Mouse (Mus musculus) 3134 (cell line): ENCODE data around the gene Aox3.

ENCODE experiments used
- DNase-seq: peaks from one replicate; pipeline ENCODE4 v3.0.0-alpha.2; 2011; ENCODE audit warnings: low spot score; ENCODE audit not compliant: insufficient read length; ENCODE audit errors: extremely low read depth

Gene Aox3

GRCm38 (mm10) chr1:58102494-58102893 lies 10.4 kb upstream of the Aox3 start:
- DNase-seq, result no peak

- no peak for DNase-seq
Measured at GRCm38 (mm10) chr1:58105685-58106084, 7.2 kb upstream of the Aox3 start.

- no peak for DNase-seq
Measured at GRCm38 (mm10) chr1:58107066-58107465, 5.9 kb upstream of the Aox3 start.

DNA sequence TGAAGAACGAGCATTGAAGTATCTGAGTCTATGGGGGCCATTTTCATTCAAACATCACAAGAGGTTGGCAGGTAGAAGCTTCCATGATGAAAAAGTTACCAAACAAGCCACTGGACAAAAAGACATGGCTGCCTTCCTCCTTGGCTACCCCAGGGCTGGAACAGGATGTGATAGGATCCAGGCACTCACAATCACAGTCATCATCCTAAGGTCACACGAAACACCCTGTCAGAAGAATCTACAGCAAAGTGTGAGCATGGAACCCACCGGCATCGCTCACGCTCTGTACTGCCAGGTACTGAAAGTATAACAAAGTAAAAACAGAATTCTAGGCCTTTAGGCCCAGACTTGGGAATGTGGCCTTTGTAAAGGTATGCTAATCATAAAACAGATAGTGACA lies 2.7 kb upstream of the Aox3 start:
- no peak for DNase-seq

- peak; percentile 7 for DNase-seq
Measured at GRCm38 (mm10) chr1:58111315-58111714, 1.6 kb upstream of the Aox3 start.

- DNase-seq, result no peak
Measured at GRCm38 (mm10) chr1:58113441-58113840, 511 bp downstream of the Aox3 start.

- no peak for DNase-seq
Measured at GRCm38 (mm10) chr1:58114021-58114560, 1.2 kb downstream of the Aox3 start.

DNA sequence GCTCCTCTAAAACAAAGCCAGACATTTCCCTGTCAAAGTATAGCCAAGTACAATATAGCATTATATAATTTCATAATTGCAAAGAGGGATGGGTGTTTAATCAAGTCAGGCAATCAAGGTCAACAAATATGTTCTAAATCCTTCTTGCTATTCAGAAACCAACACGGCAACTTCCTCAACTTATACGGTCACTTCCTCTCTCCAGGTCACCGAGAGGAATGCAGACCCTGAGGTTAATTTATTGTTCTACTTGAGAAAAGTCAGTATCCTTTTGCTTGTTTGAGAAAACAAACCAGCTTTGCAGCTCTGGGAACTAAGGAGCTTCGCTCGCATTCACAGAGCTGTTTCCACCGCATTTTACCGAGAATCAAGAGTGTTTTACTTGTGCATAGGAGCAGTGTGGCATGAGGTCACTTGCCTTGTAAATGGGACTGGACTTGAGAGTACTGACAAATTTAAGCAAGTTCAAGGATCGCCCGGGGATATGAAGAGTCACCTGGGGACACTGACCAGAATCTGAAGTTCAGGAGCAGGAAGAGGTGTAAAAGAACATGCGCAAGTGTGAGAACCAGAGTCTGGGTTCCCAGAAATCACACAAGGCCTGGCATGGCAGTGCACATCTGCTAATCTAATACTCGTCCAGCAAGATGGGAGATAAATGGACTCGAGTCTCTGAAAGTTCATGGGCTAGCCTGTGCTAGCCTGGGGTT lies 1.9 kb downstream of the Aox3 start:
- no peak for DNase-seq

GRCm38 (mm10) chr1:58118231-58118630 lies 5.3 kb downstream of the Aox3 start:
- DNase-seq, result no peak

GRCm38 (mm10) chr1:58124901-58125300 lies 12.0 kb downstream of the Aox3 start:
- DNase-seq, result no peak

DNA sequence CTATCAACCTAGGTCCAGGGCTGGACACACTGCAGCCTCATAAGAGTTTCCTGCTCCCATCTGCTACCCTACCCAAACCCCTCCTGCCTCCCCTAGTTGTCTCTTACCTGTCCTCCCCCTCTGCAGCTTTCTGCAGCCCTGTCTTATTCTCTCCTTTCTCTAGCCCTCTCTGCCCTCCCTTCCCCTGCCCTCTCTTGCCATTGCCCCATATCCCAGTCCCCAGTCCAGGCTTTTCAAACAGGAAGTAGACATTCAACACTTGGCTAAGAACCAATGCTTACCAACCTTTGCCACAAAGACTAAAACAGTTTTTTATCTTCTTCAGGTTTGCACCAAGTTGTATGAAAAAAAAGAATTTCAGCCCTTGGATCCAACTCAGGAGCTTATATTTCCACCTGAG lies 25.0 kb downstream of the Aox3 start:
- DNase-seq, result no peak

- no peak for DNase-seq
Measured at GRCm38 (mm10) chr1:58138986-58139385, 26.1 kb downstream of the Aox3 start.

DNA sequence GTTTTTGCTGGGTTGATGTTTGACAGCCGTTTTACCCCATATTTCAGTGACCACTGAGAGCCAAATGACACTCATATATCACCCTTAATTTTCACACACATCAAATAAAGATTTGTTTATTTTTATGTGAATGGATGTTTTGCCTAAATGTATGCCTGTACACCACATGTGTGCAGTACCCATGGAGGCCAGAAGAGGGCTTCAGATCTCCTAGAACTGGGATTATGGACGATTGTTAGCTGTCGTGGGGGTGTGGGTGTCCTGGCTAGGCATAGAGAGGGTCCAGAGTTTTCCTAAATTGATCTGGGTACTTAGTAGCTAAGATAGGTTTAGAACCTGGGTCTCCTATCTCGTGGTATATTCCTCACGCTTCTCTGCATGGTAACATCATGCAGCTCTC lies 27.7 kb downstream of the Aox3 start:
- no peak for DNase-seq

GRCm38 (mm10) chr1:58144384-58145069 lies 31.6 kb downstream of the Aox3 start:
- DNase-seq, result no peak

GRCm38 (mm10) chr1:58146026-58146425 lies 33.1 kb downstream of the Aox3 start:
- DNase-seq, result no peak

GRCm38 (mm10) chr1:58147776-58148175 lies 34.8 kb downstream of the Aox3 start:
- no peak for DNase-seq

- DNase-seq, result no peak
Measured at GRCm38 (mm10) chr1:58152247-58152646, 39.3 kb downstream of the Aox3 start.

GRCm38 (mm10) chr1:58156747-58157146 lies 43.8 kb downstream of the Aox3 start:
- DNase-seq, result no peak

GRCm38 (mm10) chr1:58169893-58170292 lies 57.0 kb downstream of the Aox3 start:
- no peak for DNase-seq

DNA sequence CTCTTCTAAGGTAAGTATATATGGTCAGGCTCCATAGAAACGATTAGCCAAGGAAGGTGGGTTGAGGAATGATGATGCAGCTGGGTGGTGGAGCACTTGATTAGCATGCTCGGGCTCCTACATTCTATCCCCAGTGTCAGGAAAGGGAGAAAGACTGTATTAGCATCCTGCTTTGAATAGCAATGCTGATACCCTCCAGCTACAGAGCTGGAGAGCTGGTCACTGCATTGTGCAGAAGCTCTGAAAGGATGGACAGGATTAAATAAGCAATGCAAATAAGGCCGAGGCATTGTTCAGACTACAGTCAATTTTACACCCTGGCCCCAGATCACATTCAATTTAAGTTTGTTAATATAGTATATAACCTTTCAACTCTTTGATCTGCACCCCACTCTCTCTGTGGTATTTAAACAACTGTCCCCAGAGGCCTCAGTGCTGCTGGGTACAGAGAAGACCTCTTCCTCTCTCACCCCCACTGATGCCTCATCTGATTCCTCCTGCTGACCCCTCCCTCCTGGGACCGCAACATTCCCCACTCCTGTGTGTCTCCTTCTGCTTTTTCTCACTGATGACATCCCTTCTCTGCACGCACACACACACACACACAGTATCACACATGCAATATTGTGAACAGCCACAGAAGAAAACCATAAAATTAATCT lies 75.7 kb downstream of the Aox3 start:
- DNase-seq, result no peak

DNA sequence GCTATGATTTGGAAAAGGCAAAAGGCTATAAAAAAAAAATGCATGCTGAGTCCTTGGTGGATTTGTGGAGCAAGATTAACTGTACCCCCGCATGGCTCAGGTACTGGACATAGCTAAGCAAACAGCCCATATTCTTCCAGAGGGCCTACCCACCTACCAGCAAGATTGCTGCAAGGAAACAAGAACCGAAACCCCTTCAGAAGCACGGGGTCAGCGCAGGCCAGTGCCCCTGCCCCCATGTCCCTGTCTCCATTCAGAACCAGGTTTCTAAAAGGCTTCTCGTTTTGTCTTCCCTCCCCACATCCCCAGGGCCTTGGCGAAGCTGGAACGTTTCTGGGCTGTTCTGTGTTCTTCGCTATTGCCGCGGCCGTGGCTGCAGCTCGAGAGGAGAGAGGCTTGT lies 81.4 kb downstream of the Aox3 start:
- no peak for DNase-seq

DNA sequence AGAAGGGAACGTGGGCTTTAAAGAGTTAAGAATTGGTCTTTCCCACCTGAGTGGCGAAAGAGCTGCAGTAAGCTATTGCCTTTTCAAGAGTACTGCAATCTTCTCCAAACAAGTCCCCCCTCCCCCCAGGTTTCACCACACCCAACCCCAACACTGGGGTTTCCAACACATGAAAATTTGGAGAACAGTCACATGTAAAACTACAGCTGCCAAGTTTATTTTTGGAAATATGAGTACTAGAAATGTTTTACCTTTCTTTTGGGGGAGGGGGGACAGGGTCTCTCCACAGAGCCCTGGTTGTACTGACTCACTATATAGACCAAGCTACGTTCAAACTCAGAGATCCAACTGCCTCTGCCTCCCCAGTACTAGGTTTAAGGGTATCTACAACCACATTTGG lies 82.1 kb downstream of the Aox3 start:
- no peak for DNase-seq
